13 mouse cellular contexts compared by ENCODE assay signal in the genomic region with DNA sequence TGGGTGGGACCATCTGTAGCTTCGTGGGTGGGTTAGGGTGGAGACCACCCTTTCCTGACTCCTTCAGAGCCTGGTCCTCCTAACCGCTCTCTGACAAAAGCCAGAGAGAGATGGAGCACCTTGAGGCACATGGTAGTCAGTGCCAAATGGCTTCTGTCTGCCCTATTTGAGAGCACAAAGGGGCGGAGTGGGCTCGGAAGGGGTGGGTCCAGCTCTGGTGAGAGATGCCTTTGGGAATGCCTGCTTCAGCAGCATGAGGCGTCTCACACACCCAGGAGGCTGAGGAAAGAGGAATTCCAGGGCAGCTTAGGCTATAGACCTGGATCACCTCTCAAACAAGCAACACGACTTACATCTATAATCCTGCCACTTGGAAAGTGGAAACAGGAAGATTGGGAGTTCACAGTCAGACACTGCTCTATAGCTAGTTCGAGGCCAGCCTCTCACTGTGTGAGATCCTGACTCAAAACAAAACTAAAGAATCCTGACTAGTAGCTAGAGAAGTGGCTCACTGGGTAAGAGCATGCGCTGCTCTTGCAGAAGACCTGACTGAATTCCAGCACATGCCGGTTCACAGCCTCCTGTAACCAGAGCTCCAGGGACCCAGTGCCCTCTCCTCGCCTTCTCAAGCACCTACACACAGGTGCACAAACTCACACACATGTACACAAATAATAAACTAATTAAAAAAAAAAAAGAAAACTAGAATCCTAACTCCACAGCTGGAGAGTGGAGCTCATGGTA. TPM values are rescaled to one million over a fixed set of nuclear protein-coding genes. Genes with fewer than 3 reads are reported as not detected.
A peak's percentile ranks its signal among the peaks of the same experiment; 100 is the strongest.
DNase-seq lines count a peak whose midpoint lies in the region; ATAC-seq and TF ChIP-seq lines count a peak whose summit lies in the region.
"Had no signal": no experiment of that assay in that cellular context is flagged by ENCODE, and none has a peak within 500 bp of the region (broad histone marks: within the 10 kb centered on the region; RNA-seq: fewer than 3 reads in every experiment).

No protein-coding gene starts in this region.

- H3K27me3 ChIP-seq in cerebellum, adult 2 months (ENCODE audit: control insufficient read depth, insufficient read depth, low read length): no peaks in the 10 kb centered on the region
- peaks cover 29% of the 10 kb centered on the region for H3K27me3 ChIP-seq in midbrain, embryonic 10.5 days (ENCODE audit: low read depth, poor library complexity, severe bottlenecking)
- no peaks in the 10 kb centered on the region for H3K27me3 ChIP-seq in midbrain, postnatal 0 days (ENCODE audit: insufficient read depth, low read length)
- 0 out of 2 replicates have a peak, but pooled peaks cover 3% of the 10 kb centered on the region for H3K27me3 ChIP-seq in hindbrain, embryonic 13.5 days
- H3K27me3 ChIP-seq in neural tube, embryonic 14.5 days (ENCODE audit: control insufficient read depth, insufficient read depth, low read length): no peaks in the 10 kb centered on the region
- H3K27me3 ChIP-seq: heart, embryonic 15.5 days; limb, embryonic 13.5 days had no signal

- no peak for TF ChIP-seq CTCF in cerebellum, adult 2 months (IDR thresholded peaks at IDR 0.05; ENCODE audit: borderline replicate concordance, insufficient read depth, low read depth, low read length)
- no peak for TF ChIP-seq CTCF in midbrain, postnatal 0 days (IDR thresholded peaks at IDR 0.05)

- TF ChIP-seq POLR2A in cerebellum, adult 2 months (IDR thresholded peaks at IDR 0.05; ENCODE audit: borderline replicate concordance, insufficient read depth, low read length): no peak

- DNase-seq in cerebellum, adult 2 months: peak in 1 of 2 experiments; percentile 40
- no peak for DNase-seq in cerebellum, adult 11 months
- DNase-seq in midbrain, embryonic 10.5 days (ENCODE audit: low spot score): no peak
- no peak for DNase-seq in midbrain, postnatal 0 days (ENCODE audit: low spot score)
- no peak for DNase-seq in adrenal gland, adult 18-20 months (ENCODE audit: low spot score in 2 of 2)
- DNase-seq in urinary bladder, postnatal 25 days (ENCODE audit: low spot score): no peak
- DNase-seq: lung, embryonic 14.5 days; spleen, adult 18-20 months had no signal

- H3K27ac ChIP-seq in cerebellum, adult 2 months (ENCODE audit: insufficient read depth, low read length): peak overlapping the region; percentile 90
- H3K27ac ChIP-seq in midbrain, embryonic 10.5 days (replicated peaks): peak overlapping the region; percentile 86
- no peak overlapping the region for H3K27ac ChIP-seq in midbrain, postnatal 0 days (ENCODE audit: low read depth, low read length)
- peak overlapping the region; percentile 91 for H3K27ac ChIP-seq in hindbrain, embryonic 13.5 days
- H3K27ac ChIP-seq in neural tube, embryonic 14.5 days (ENCODE audit: low read depth, low read length): peak overlapping the region; percentile 67; the same call in 1 of the 2 replicates
- H3K27ac ChIP-seq: heart, embryonic 15.5 days had no signal

- H3K36me3 ChIP-seq in midbrain, embryonic 10.5 days: peaks cover 8% of the 10 kb centered on the region; the same call in 1 of the 2 replicates
- peaks cover 29% of the 10 kb centered on the region for H3K36me3 ChIP-seq in midbrain, postnatal 0 days (ENCODE audit: insufficient read depth, low read length)
- peaks cover 45% of the 10 kb centered on the region for H3K36me3 ChIP-seq in hindbrain, embryonic 13.5 days
- H3K36me3 ChIP-seq in neural tube, embryonic 14.5 days (ENCODE audit: control insufficient read depth, insufficient read depth, low read length): peaks cover 19% of the 10 kb centered on the region
- H3K36me3 ChIP-seq: heart, embryonic 15.5 days; limb, embryonic 13.5 days had no signal

- H3K9ac ChIP-seq in midbrain, postnatal 0 days (replicated peaks; ENCODE audit: low read length, poor library complexity, severe bottlenecking): no peak overlapping the region; the same call in 1 of the 2 replicates
- H3K9ac ChIP-seq in hindbrain, embryonic 13.5 days: peak overlapping the region; percentile 67; the same call in 1 of the 2 replicates
- 0 out of 2 replicates have a peak overlapping the region, but pooled peaks have one; percentile 28 for H3K9ac ChIP-seq in neural tube, embryonic 14.5 days (replicated peaks; ENCODE audit: low read depth, low read length)
- H3K9ac ChIP-seq: heart, embryonic 15.5 days; lung, embryonic 14.5 days had no signal

- no peak for ATAC-seq in midbrain, postnatal 0 days (ENCODE audit: low FRiP score)
- no peak for ATAC-seq in hindbrain, embryonic 13.5 days (ENCODE audit: low FRiP score)
- no peak for ATAC-seq in neural tube, embryonic 14.5 days (ENCODE audit: low read depth)
- ATAC-seq: intestine, postnatal 0 days had no signal

- H3K4me3 ChIP-seq in cerebellum, adult 2 months (replicated peaks; ENCODE audit: insufficient read depth, low read depth, low read length): no peak overlapping the region
- H3K4me3 ChIP-seq in midbrain, embryonic 10.5 days: no peak overlapping the region
- no peak overlapping the region for H3K4me3 ChIP-seq in midbrain, postnatal 0 days (ENCODE audit: low read depth, low read length)
- no peak overlapping the region for H3K4me3 ChIP-seq in hindbrain, embryonic 13.5 days
- no peak overlapping the region for H3K4me3 ChIP-seq in neural tube, embryonic 14.5 days (ENCODE audit: low read depth, low read length)
- H3K4me3 ChIP-seq: heart, embryonic 15.5 days; limb, embryonic 13.5 days had no signal

- H3K9me3 ChIP-seq in midbrain, embryonic 10.5 days (replicated peaks): no peaks in the 10 kb centered on the region
- H3K9me3 ChIP-seq in midbrain, postnatal 0 days (ENCODE audit: low read length): no peaks in the 10 kb centered on the region
- H3K9me3 ChIP-seq in hindbrain, embryonic 13.5 days: no peaks in the 10 kb centered on the region
- H3K9me3 ChIP-seq in neural tube, embryonic 14.5 days (ENCODE audit: control insufficient read depth, low read length): no peaks in the 10 kb centered on the region
- H3K9me3 ChIP-seq: heart, embryonic 15.5 days; limb, embryonic 13.5 days had no signal

- peaks cover 46% of the 10 kb centered on the region for H3K4me1 ChIP-seq in cerebellum, adult 2 months (ENCODE audit: control insufficient read depth, insufficient read depth, low read length)
- peaks cover 47% of the 10 kb centered on the region for H3K4me1 ChIP-seq in midbrain, embryonic 10.5 days
- H3K4me1 ChIP-seq in midbrain, postnatal 0 days (ENCODE audit: insufficient read depth, low read length): 0 out of 2 replicates have a peak, but pooled peaks cover 4% of the 10 kb centered on the region
- H3K4me1 ChIP-seq in hindbrain, embryonic 13.5 days (replicated peaks): peaks cover 37% of the 10 kb centered on the region
- peaks cover 12% of the 10 kb centered on the region; the same call in 1 of the 2 replicates for H3K4me1 ChIP-seq in neural tube, embryonic 14.5 days (ENCODE audit: control insufficient read depth, insufficient read depth, low read length)

- 47% methylated on average over 10 of the region's 10 CpGs for WGBS in cerebellum, adult 2 months
- WGBS in midbrain, embryonic 10.5 days: 54% methylated on average over 10 of the region's 10 CpGs
- 54% methylated on average over 10 of the region's 10 CpGs for WGBS in midbrain, postnatal 0 days
- WGBS in hindbrain, embryonic 13.5 days: 54% methylated on average over 10 of the region's 10 CpGs
- WGBS in neural tube, embryonic 14.5 days: 49% methylated on average over 10 of the region's 10 CpGs

- H3K4me2 ChIP-seq in midbrain, postnatal 0 days (ENCODE audit: low read depth, low read length, poor library complexity, severe bottlenecking): no peak overlapping the region
- H3K4me2 ChIP-seq in hindbrain, embryonic 13.5 days: no peak overlapping the region
- no peak overlapping the region for H3K4me2 ChIP-seq in neural tube, embryonic 14.5 days (ENCODE audit: low read depth, low read length)
- H3K4me2 ChIP-seq: heart, embryonic 15.5 days; limb, embryonic 13.5 days; lung, embryonic 14.5 days had no signal

RNA-seq across cellular contexts. Expression of a gene that starts 28.6 kb away (rescaled TPM):
- polyA plus RNA-seq in cerebellum, adult 2 months (2012; rRNA removed): 13.9 and 15.1 TPM in 2 replicates
- 63.6 and 78.2 TPM in 2 replicates for polyA plus RNA-seq in midbrain, embryonic 10.5 days (2016; fragmentation: Nextera tagmentation; extraction: Ambion mirVana)
- 3.9 and 4.3 TPM in 2 replicates for total RNA-seq in midbrain, postnatal 0 days (2014; rRNA removed)
- 12.8 and 14.7 TPM in 2 replicates for polyA plus RNA-seq in midbrain, postnatal 0 days (2015; fragmentation: Nextera tagmentation; extraction: Ambion mirVana)
- 26.1 and 32.2 TPM in 2 replicates for polyA plus RNA-seq in hindbrain, embryonic 13.5 days (2015; fragmentation: Nextera tagmentation; extraction: Ambion mirVana)
- polyA plus RNA-seq in neural tube, embryonic 14.5 days (2014; fragmentation: Nextera tagmentation; extraction: Ambion mirVana): 14.4 and 20.9 TPM in 2 replicates
- total RNA-seq in adrenal gland, adult 18-20 months (2021): 10 to 100 TPM; 20.7 to 24.6 TPM

RNA-seq across cellular contexts. Expression of a gene that starts 52.1 kb away (rescaled TPM):
- 144 and 148 TPM in 2 replicates for polyA plus RNA-seq in cerebellum, adult 2 months (2012; rRNA removed)
- 56.4 and 58.1 TPM in 2 replicates for polyA plus RNA-seq in midbrain, embryonic 10.5 days (2016; fragmentation: Nextera tagmentation; extraction: Ambion mirVana)
- 88.5 and 99.5 TPM in 2 replicates for total RNA-seq in midbrain, postnatal 0 days (2014; rRNA removed)
- polyA plus RNA-seq in midbrain, postnatal 0 days (2015; fragmentation: Nextera tagmentation; extraction: Ambion mirVana): 74.2 and 75.0 TPM in 2 replicates
- polyA plus RNA-seq in hindbrain, embryonic 13.5 days (2015; fragmentation: Nextera tagmentation; extraction: Ambion mirVana): 51.9 and 60.3 TPM in 2 replicates
- polyA plus RNA-seq in neural tube, embryonic 14.5 days (2014; fragmentation: Nextera tagmentation; extraction: Ambion mirVana): 59.8 and 70.2 TPM in 2 replicates
- 10 to 100 TPM; 66.3 to 79.0 TPM for total RNA-seq in adrenal gland, adult 18-20 months (2021)

RNA-seq across cellular contexts. Expression of a gene that starts 53.6 kb away (rescaled TPM):
- polyA plus RNA-seq in cerebellum, adult 2 months (2012; rRNA removed): 91.0 and 93.9 TPM in 2 replicates
- polyA plus RNA-seq in midbrain, embryonic 10.5 days (2016; fragmentation: Nextera tagmentation; extraction: Ambion mirVana): 24.8 and 26.3 TPM in 2 replicates
- 87.2 and 102 TPM in 2 replicates for total RNA-seq in midbrain, postnatal 0 days (2014; rRNA removed)
- polyA plus RNA-seq in midbrain, postnatal 0 days (2015; fragmentation: Nextera tagmentation; extraction: Ambion mirVana): 13.7 and 13.8 TPM in 2 replicates
- polyA plus RNA-seq in hindbrain, embryonic 13.5 days (2015; fragmentation: Nextera tagmentation; extraction: Ambion mirVana): 13.7 and 14.4 TPM in 2 replicates
- 15.3 and 16.6 TPM in 2 replicates for polyA plus RNA-seq in neural tube, embryonic 14.5 days (2014; fragmentation: Nextera tagmentation; extraction: Ambion mirVana)
- total RNA-seq in adrenal gland, adult 18-20 months (2021): 10 to 100 TPM; 71.3 to 77.8 TPM
